Mouse (Mus musculus): ENCODE results near the gene Bora. TPM values are rescaled to one million over a fixed set of nuclear protein-coding genes. Genes with fewer than 3 reads are reported as not detected.

Bora gene
- polyA plus RNA-seq, 1 experiment from 2014 or later = 53.5 TPM

- H3K4me2 ChIP-seq (ENCODE audit: low read depth, low read length) = peak overlapping the region; percentile 67
- H3K4me3 ChIP-seq (replicated peaks; ENCODE audit: low read length) = peak overlapping the region; percentile 98
- no peaks in the 10 kb centered on the region for H3K27me3 ChIP-seq (ENCODE audit: control insufficient read depth, insufficient read depth, low read length)
- peaks cover 8% of the 10 kb centered on the region for H3K4me1 ChIP-seq (ENCODE audit: control insufficient read depth, insufficient read depth, low read length)
- H3K9ac ChIP-seq (ENCODE audit: low read length) = peak overlapping the region; percentile 81
- H3K27ac ChIP-seq (ENCODE audit: low read length) = no peak overlapping the region
- 0 out of 2 replicates have a peak, but pooled peaks cover 5% of the 10 kb centered on the region for H3K36me3 ChIP-seq (ENCODE audit: control insufficient read depth, insufficient read depth, low read length)
- no peak for ATAC-seq (ENCODE audit: insufficient read depth, low FRiP score)
- WGBS = 5% methylated on average over 20 of the region's 20 CpGs
- no peaks in the 10 kb centered on the region for H3K9me3 ChIP-seq (replicated peaks; ENCODE audit: control insufficient read depth, low read length)
Observed at GRCm38 (mm10) chr14:99099967-99100587, 54.1 kb downstream of the Bora start.

DNA sequence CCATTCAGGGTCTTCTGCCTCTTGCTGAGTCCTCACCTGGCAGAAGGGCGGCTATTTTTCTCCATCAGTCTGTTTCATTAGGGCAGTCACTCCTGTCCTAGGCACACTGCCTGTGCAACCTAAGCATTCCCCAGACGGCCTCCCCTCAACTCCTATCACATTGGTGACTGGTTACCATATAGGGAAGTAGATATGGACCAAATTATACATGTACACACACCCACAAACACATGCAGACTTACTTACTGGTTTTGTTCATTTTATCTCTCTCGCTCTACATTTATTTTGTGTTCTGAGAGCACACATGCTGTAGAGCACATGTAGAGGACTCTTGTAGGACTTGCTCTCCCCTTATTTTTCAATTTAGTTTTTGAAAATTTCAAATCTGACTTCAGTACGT, 57.0 kb downstream of the Bora start:
- no peak for ATAC-seq (ENCODE audit: insufficient read depth, low FRiP score)
- Histone ChIP-seq H3K4me3 (replicated peaks; ENCODE audit: low read length) (no peak overlapping the region), H3K27ac (ENCODE audit: low read length) (no peak overlapping the region), H3K4me2 (ENCODE audit: low read depth, low read length) (no peak overlapping the region), H3K4me1 (ENCODE audit: control insufficient read depth, insufficient read depth, low read length) (peaks cover 8% of the 10 kb centered on the region), H3K27me3 (ENCODE audit: control insufficient read depth, insufficient read depth, low read length) (no peaks in the 10 kb centered on the region), H3K9ac (ENCODE audit: low read length) (no peak overlapping the region), H3K9me3 (replicated peaks; ENCODE audit: control insufficient read depth, low read length) (no peaks in the 10 kb centered on the region), H3K36me3 (ENCODE audit: control insufficient read depth, insufficient read depth, low read length) (0 out of 2 replicates have a peak, but pooled peaks cover 6% of the 10 kb centered on the region)
- WGBS = 95% methylated on average over 4 of the region's 4 CpGs

- ATAC-seq (ENCODE audit: insufficient read depth, low FRiP score) = no peak
- Histone ChIP-seq H3K4me2 (ENCODE audit: low read depth, low read length) (no peak overlapping the region), H3K9me3 (replicated peaks; ENCODE audit: control insufficient read depth, low read length) (no peaks in the 10 kb centered on the region), H3K27me3 (ENCODE audit: control insufficient read depth, insufficient read depth, low read length) (no peaks in the 10 kb centered on the region), H3K4me1 (ENCODE audit: control insufficient read depth, insufficient read depth, low read length) (no peaks in the 10 kb centered on the region), H3K27ac (ENCODE audit: low read length) (no peak overlapping the region), H3K36me3 (ENCODE audit: control insufficient read depth, insufficient read depth, low read length) (0 out of 2 replicates have a peak, but pooled peaks cover 7% of the 10 kb centered on the region), H3K9ac (ENCODE audit: low read length) (no peak overlapping the region), H3K4me3 (replicated peaks; ENCODE audit: low read length) (no peak overlapping the region)
- WGBS = 86% methylated on average over 6 of the region's 6 CpGs
Observed at GRCm38 (mm10) chr14:99104542-99105123, 58.6 kb downstream of the Bora start.

DNA sequence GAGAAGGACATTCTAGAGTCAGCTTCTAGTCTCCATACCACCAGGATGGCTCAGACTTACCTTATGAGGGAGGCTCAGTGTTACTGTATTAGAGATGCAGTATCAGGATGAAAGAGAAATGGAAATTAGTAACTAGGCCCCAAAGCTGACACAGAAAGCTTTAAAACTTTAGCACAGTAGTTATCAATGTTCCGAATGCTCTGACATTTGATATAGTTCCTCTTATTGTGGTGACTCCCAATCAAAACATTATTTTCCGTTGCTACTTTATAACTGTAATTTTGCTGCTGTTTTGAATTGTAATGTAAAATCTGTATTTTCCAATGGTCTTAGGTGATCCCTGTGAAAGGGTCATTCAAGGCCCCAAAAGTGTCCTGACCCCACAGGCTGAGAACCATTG, 60.6 kb downstream of the Bora start:
- Histone ChIP-seq H3K9me3 (replicated peaks; ENCODE audit: control insufficient read depth, low read length) (no peaks in the 10 kb centered on the region), H3K36me3 (ENCODE audit: control insufficient read depth, insufficient read depth, low read length) (0 out of 2 replicates have a peak, but pooled peaks cover 13% of the 10 kb centered on the region), H3K27me3 (ENCODE audit: control insufficient read depth, insufficient read depth, low read length) (no peaks in the 10 kb centered on the region), H3K4me2 (ENCODE audit: low read depth, low read length) (no peak overlapping the region), H3K9ac (ENCODE audit: low read length) (no peak overlapping the region), H3K4me3 (replicated peaks; ENCODE audit: low read length) (no peak overlapping the region), H3K27ac (ENCODE audit: low read length) (no peak overlapping the region), H3K4me1 (ENCODE audit: control insufficient read depth, insufficient read depth, low read length) (no peaks in the 10 kb centered on the region)
- WGBS = 90% methylated on average over 2 of the region's 2 CpGs
- ATAC-seq (ENCODE audit: insufficient read depth, low FRiP score) = no peak

- Histone ChIP-seq H3K27me3 (ENCODE audit: control insufficient read depth, insufficient read depth, low read length) (no peaks in the 10 kb centered on the region), H3K4me3 (replicated peaks; ENCODE audit: low read length) (no peak overlapping the region), H3K9me3 (replicated peaks; ENCODE audit: control insufficient read depth, low read length) (no peaks in the 10 kb centered on the region), H3K27ac (ENCODE audit: low read length) (no peak overlapping the region), H3K4me2 (ENCODE audit: low read depth, low read length) (no peak overlapping the region), H3K4me1 (ENCODE audit: control insufficient read depth, insufficient read depth, low read length) (no peaks in the 10 kb centered on the region), H3K36me3 (ENCODE audit: control insufficient read depth, insufficient read depth, low read length) (0 out of 2 replicates have a peak, but pooled peaks cover 13% of the 10 kb centered on the region), H3K9ac (ENCODE audit: low read length) (no peak overlapping the region)
- 88% methylated on average over 2 of the region's 2 CpGs for WGBS
- no peak for ATAC-seq (ENCODE audit: insufficient read depth, low FRiP score)
Observed at GRCm38 (mm10) chr14:99107631-99108187, 61.7 kb downstream of the Bora start.

DNA sequence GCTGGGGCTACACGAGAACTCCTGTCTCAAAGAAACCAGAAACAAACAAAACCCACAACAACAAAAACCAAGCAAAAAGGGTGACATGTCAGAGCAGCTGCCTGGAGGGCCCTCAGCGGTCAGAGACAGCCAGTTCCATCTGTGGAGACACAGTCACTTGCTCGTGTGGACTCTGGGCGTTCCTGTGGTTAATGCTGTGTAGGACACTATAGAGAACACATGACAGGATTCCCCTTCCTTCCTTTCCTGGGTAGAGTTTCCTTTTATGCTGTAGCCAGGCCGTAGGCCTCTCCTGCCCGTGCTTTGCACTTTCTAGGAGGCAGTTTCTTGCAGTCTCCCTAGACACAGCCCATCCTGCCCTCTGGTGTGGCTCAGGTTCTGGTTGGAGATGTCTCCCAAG, 62.7 kb downstream of the Bora start:
- ATAC-seq (ENCODE audit: insufficient read depth, low FRiP score) = no peak
- H3K4me3 ChIP-seq (replicated peaks; ENCODE audit: low read length) = no peak overlapping the region
- no peaks in the 10 kb centered on the region for H3K4me1 ChIP-seq (ENCODE audit: control insufficient read depth, insufficient read depth, low read length)
- no peak overlapping the region for H3K27ac ChIP-seq (ENCODE audit: low read length)
- WGBS = 90% methylated on average over 6 of the region's 6 CpGs
- no peaks in the 10 kb centered on the region for H3K27me3 ChIP-seq (ENCODE audit: control insufficient read depth, insufficient read depth, low read length)
- H3K9me3 ChIP-seq (replicated peaks; ENCODE audit: control insufficient read depth, low read length) = no peaks in the 10 kb centered on the region
- H3K4me2 ChIP-seq (ENCODE audit: low read depth, low read length) = no peak overlapping the region
- no peak overlapping the region for H3K9ac ChIP-seq (ENCODE audit: low read length)
- 0 out of 2 replicates have a peak, but pooled peaks cover 13% of the 10 kb centered on the region for H3K36me3 ChIP-seq (ENCODE audit: control insufficient read depth, insufficient read depth, low read length)

DNA sequence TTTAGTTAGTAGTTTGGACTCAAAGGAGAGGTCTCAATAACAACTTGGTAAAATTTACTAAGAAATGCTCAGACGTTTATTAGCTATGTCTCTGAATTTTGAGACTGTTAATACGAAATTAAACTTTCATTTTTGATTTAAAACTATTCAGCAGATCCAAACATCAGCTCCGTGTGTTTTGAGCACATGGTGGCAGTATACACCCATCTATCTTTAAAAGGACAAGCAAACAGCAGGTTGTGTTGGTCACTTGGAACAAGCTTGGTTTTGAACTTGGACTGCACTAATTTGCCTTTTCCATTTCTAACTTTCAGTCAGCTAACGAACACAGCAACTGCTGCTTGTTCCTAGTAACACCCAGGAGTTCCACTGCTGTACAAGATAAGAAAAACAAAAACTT, 71.6 kb downstream of the Bora start:
- no peak for ATAC-seq (ENCODE audit: insufficient read depth, low FRiP score)
- 76% methylated on average over 4 of the region's 4 CpGs for WGBS
- no peak overlapping the region for H3K9ac ChIP-seq (ENCODE audit: low read length)

GRCm38 (mm10) chr14:99121584-99122339, 75.7 kb downstream of the Bora start:
- Histone ChIP-seq H3K9me3 (replicated peaks; ENCODE audit: control insufficient read depth, low read length) (no peaks in the 10 kb centered on the region), H3K27ac (ENCODE audit: low read length) (no peak overlapping the region), H3K4me2 (ENCODE audit: low read depth, low read length) (no peak overlapping the region), H3K4me3 (replicated peaks; ENCODE audit: low read length) (no peak overlapping the region), H3K4me1 (ENCODE audit: control insufficient read depth, insufficient read depth, low read length) (no peaks in the 10 kb centered on the region), H3K27me3 (ENCODE audit: control insufficient read depth, insufficient read depth, low read length) (no peaks in the 10 kb centered on the region), H3K9ac (ENCODE audit: low read length) (no peak overlapping the region), H3K36me3 (ENCODE audit: control insufficient read depth, insufficient read depth, low read length) (no peaks in the 10 kb centered on the region)
- WGBS = 79% methylated on average over 11 of the region's 11 CpGs
- ATAC-seq (ENCODE audit: insufficient read depth, low FRiP score) = no peak

More for the DNA sequence above, 71.6 kb downstream of the Bora start:
- Histone ChIP-seq H3K27me3 (ENCODE audit: control insufficient read depth, insufficient read depth, low read length) (no peaks in the 10 kb centered on the region), H3K4me3 (replicated peaks; ENCODE audit: low read length) (no peak overlapping the region), H3K4me2 (ENCODE audit: low read depth, low read length) (no peak overlapping the region), H3K36me3 (ENCODE audit: control insufficient read depth, insufficient read depth, low read length) (no peaks in the 10 kb centered on the region), H3K27ac (ENCODE audit: low read length) (no peak overlapping the region), H3K9me3 (replicated peaks; ENCODE audit: control insufficient read depth, low read length) (no peaks in the 10 kb centered on the region), H3K4me1 (ENCODE audit: control insufficient read depth, insufficient read depth, low read length) (no peaks in the 10 kb centered on the region)

- Histone ChIP-seq H3K4me2 (ENCODE audit: low read depth, low read length) (no peak overlapping the region), H3K4me3 (replicated peaks; ENCODE audit: low read length) (no peak overlapping the region), H3K9ac (ENCODE audit: low read length) (no peak overlapping the region), H3K9me3 (replicated peaks; ENCODE audit: control insufficient read depth, low read length) (no peaks in the 10 kb centered on the region), H3K27me3 (ENCODE audit: control insufficient read depth, insufficient read depth, low read length) (no peaks in the 10 kb centered on the region), H3K4me1 (ENCODE audit: control insufficient read depth, insufficient read depth, low read length) (no peaks in the 10 kb centered on the region), H3K27ac (ENCODE audit: low read length) (no peak overlapping the region), H3K36me3 (ENCODE audit: control insufficient read depth, insufficient read depth, low read length) (no peaks in the 10 kb centered on the region)
- WGBS = 87% methylated on average over 4 of the region's 4 CpGs
- ATAC-seq (ENCODE audit: insufficient read depth, low FRiP score) = no peak
Observed at GRCm38 (mm10) chr14:99124076-99124475, 78.1 kb downstream of the Bora start.
